Mouse (Mus musculus): ENCODE measurements around the gene Phactr1. TPM values are rescaled to one million over a fixed set of nuclear protein-coding genes. Genes with fewer than 3 reads are reported as not detected.

Phactr1 gene
- total RNA-seq, 2 experiments from 2014 or later: 4.8 TPM

GRCm38 (mm10) chr13:43036510-43036909 is 356.1 kb downstream of the Phactr1 start:
- no peak for DNase-seq

GRCm38 (mm10) chr13:43042766-43043165 is 362.3 kb downstream of the Phactr1 start:
- no peak for DNase-seq

GRCm38 (mm10) chr13:43048553-43048952 is 368.1 kb downstream of the Phactr1 start:
- DNase-seq: no peak

GRCm38 (mm10) chr13:43053201-43053600 is 372.8 kb downstream of the Phactr1 start:
- no peak for DNase-seq

GRCm38 (mm10) chr13:43055136-43055535 is 374.7 kb downstream of the Phactr1 start:
- DNase-seq: no peak

- no peak for DNase-seq
Measured at GRCm38 (mm10) chr13:43057104-43057503, 376.7 kb downstream of the Phactr1 start.

GRCm38 (mm10) chr13:43063355-43063754 is 382.9 kb downstream of the Phactr1 start:
- no peak for DNase-seq

- no peak for DNase-seq
Measured at GRCm38 (mm10) chr13:43068716-43069265, 388.4 kb downstream of the Phactr1 start.

- DNase-seq: no peak
Measured at GRCm38 (mm10) chr13:43070496-43070895, 390.1 kb downstream of the Phactr1 start.

- DNase-seq: no peak
Measured at GRCm38 (mm10) chr13:43070971-43071370, 390.5 kb downstream of the Phactr1 start.

GRCm38 (mm10) chr13:43075456-43075855 is 395.0 kb downstream of the Phactr1 start:
- no peak for DNase-seq

GRCm38 (mm10) chr13:43077485-43077884 is 397.1 kb downstream of the Phactr1 start:
- no peak for DNase-seq

- DNase-seq: no peak
Measured at GRCm38 (mm10) chr13:43085226-43085625, 404.8 kb downstream of the Phactr1 start.

GRCm38 (mm10) chr13:43094365-43094764 is 413.9 kb downstream of the Phactr1 start:
- peak; percentile 24 to 52 for DNase-seq

- no peak for DNase-seq
Measured at GRCm38 (mm10) chr13:43102943-43103342, 422.5 kb downstream of the Phactr1 start.

- DNase-seq: no peak
Measured at GRCm38 (mm10) chr13:43104496-43104895, 424.1 kb downstream of the Phactr1 start.

- DNase-seq: no peak
Measured at GRCm38 (mm10) chr13:43112280-43112679, 431.9 kb downstream of the Phactr1 start.

GRCm38 (mm10) chr13:43112707-43113106 is 432.3 kb downstream of the Phactr1 start:
- no peak for DNase-seq

GRCm38 (mm10) chr13:43113141-43113540 is 432.7 kb downstream of the Phactr1 start:
- DNase-seq: no peak

- peak; percentile 61 to 66 for DNase-seq
Measured at GRCm38 (mm10) chr13:43122306-43123070, 442.1 kb downstream of the Phactr1 start.

- peak in 1 of 2 experiments; percentile 43 for DNase-seq
Measured at GRCm38 (mm10) chr13:43123895-43124682, 443.7 kb downstream of the Phactr1 start.

GRCm38 (mm10) chr13:43124683-43125074 is 444.3 kb downstream of the Phactr1 start:
- DNase-seq: no peak

GRCm38 (mm10) chr13:43130161-43130560 is 449.7 kb downstream of the Phactr1 start:
- no peak for DNase-seq
